Mouse (Mus musculus): ENCODE results near the gene Wbp11. TPM values are rescaled to one million over a fixed set of nuclear protein-coding genes. Genes with fewer than 3 reads are reported as not detected.
A peak's percentile ranks its signal among the peaks of the same experiment; 100 is the strongest.

Gene Wbp11
- total and polyA plus RNA-seq, 3 experiments: 43.5 to 411 (median 294) TPM

GRCm38 (mm10) chr6:136854361-136854781, 26.3 kb upstream of the Wbp11 start:
- Histone ChIP-seq H3K27me3 (ENCODE audit: control insufficient read depth in 1 of 2, insufficient read depth in 2 of 2, low read length in 2 of 2) (no peaks in the 10 kb centered on the region), H3K36me3 (ENCODE audit: control insufficient read depth in 1 of 2, insufficient read depth in 2 of 2, low read length in 2 of 2) (peaks cover 0 to 9% of the 10 kb centered on the region in 2 experiments; a peak in 2 of 4 replicates), H3K27ac (ENCODE audit: control insufficient read depth, low read depth, low read length) (no peak overlapping the region), H3K4me3 (ENCODE audit: control insufficient read depth in 1 of 2, insufficient read depth in 1 of 2, low read depth in 2 of 2, low read length in 2 of 2) (no peak overlapping the region), H3K9ac (ENCODE audit: control insufficient read depth, low read depth, low read length, poor library complexity, severe bottlenecking) (no peak overlapping the region), H3K9me3 (replicated peaks; ENCODE audit: insufficient read depth, low read length) (no peaks in the 10 kb centered on the region), H3K79me2 (ENCODE audit: control insufficient read depth, insufficient read depth, low read length, poor library complexity) (no peaks in the 10 kb centered on the region), H3K4me1 (ENCODE audit: control insufficient read depth in 1 of 2, insufficient read depth in 2 of 2, low read length in 2 of 2) (peaks cover 0 to 22% of the 10 kb centered on the region in 2 experiments; a peak in 3 of 4 replicates)
- DNase-seq (ENCODE audit: low read depth, low spot score): no peak
- TF ChIP-seq HCFC1 (IDR thresholded peaks at IDR 0.05; ENCODE audit: low read depth, low read length) (no peak), TAL1 (IDR thresholded peaks at IDR 0.05; ENCODE audit: low read length) (no peak), RAD21 (IDR thresholded peaks at IDR 0.05; ENCODE audit: low read depth, low read length) (no peak), BHLHE40 (IDR thresholded peaks at IDR 0.05; ENCODE audit: borderline replicate concordance, low read depth, low read length) (no peak), SIN3A (IDR thresholded peaks at IDR 0.05; ENCODE audit: low read length) (no peak), EP300 (IDR thresholded peaks at IDR 0.05; ENCODE audit: low read depth in 1 of 2, low read length in 2 of 2) (no peak), MYC (IDR thresholded peaks at IDR 0.05; ENCODE audit: low read depth, low read length) (no peak), ZC3H11A (IDR thresholded peaks at IDR 0.05; ENCODE audit: low read depth, low read length) (no peak), USF2 (IDR thresholded peaks at IDR 0.05; ENCODE audit: borderline replicate concordance in 1 of 2, insufficient read depth in 1 of 2, low read depth in 1 of 2, low read length in 2 of 2) (no peak), MEF2A (IDR thresholded peaks at IDR 0.05; ENCODE audit: extremely low read depth, insufficient replicate concordance, low read depth, low read length, poor library complexity, severe bottlenecking) (no peak), E2F4 (IDR thresholded peaks at IDR 0.05; ENCODE audit: borderline replicate concordance, low read depth, low read length) (no peak), GABPA (IDR thresholded peaks at IDR 0.05; ENCODE audit: low read depth, low read length) (no peak), NELFE (IDR thresholded peaks at IDR 0.05; ENCODE audit: low read depth, low read length) (no peak)

- no peak overlapping the region for H3K27ac ChIP-seq (ENCODE audit: control insufficient read depth, low read depth, low read length)
- TF ChIP-seq MYC (IDR thresholded peaks at IDR 0.05; ENCODE audit: low read depth, low read length): no peak
- no peak for TF ChIP-seq MAZ (IDR thresholded peaks at IDR 0.05; ENCODE audit: low read depth, low read length)
- TF ChIP-seq NELFE (IDR thresholded peaks at IDR 0.05; ENCODE audit: low read depth, low read length): no peak
- DNase-seq (ENCODE audit: low read depth, low spot score): peak; percentile 26
- H3K9me3 ChIP-seq (replicated peaks; ENCODE audit: insufficient read depth, low read length): no peaks in the 10 kb centered on the region
- H3K4me1 ChIP-seq (ENCODE audit: control insufficient read depth in 1 of 2, insufficient read depth in 2 of 2, low read length in 2 of 2): peaks cover 0 to 26% of the 10 kb centered on the region in 2 experiments; a peak in 3 of 4 replicates
- H3K4me3 ChIP-seq (ENCODE audit: control insufficient read depth in 1 of 2, insufficient read depth in 1 of 2, low read depth in 2 of 2, low read length in 2 of 2): no peak overlapping the region
- H3K79me2 ChIP-seq (ENCODE audit: control insufficient read depth, insufficient read depth, low read length, poor library complexity): no peaks in the 10 kb centered on the region
- no peak overlapping the region for H3K9ac ChIP-seq (ENCODE audit: control insufficient read depth, low read depth, low read length, poor library complexity, severe bottlenecking)
- no peaks in the 10 kb centered on the region for H3K27me3 ChIP-seq (ENCODE audit: control insufficient read depth in 1 of 2, insufficient read depth in 2 of 2, low read length in 2 of 2)
- peaks cover 0 to 9% of the 10 kb centered on the region in 2 experiments; a peak in 2 of 4 replicates for H3K36me3 ChIP-seq (ENCODE audit: control insufficient read depth in 1 of 2, insufficient read depth in 2 of 2, low read length in 2 of 2)
These were observed 24.7 kb upstream of the Wbp11 start for GRCm38 (mm10) chr6:136852762-136853161.

All from MEL (cell line).